Mouse (Mus musculus) hindbrain, embryonic 10.5 days (tissue): ENCODE measurements around the gene Nasp. TPM values are rescaled to one million over a fixed set of nuclear protein-coding genes. Genes with fewer than 3 reads are reported as not detected.

ENCODE experiments used
- DNase-seq: peaks from one replicate; pipeline ENCODE4 v3.0.0-alpha.2; 2017; ENCODE audit warnings: low spot score
- H3K27ac ChIP-seq: fragments of 300-500 bp; sonication (generic); 2 replicates; pipeline ENCODE4 v1.5.1; 2016; ENCODE audit warnings: mild to moderate bottlenecking, moderate library complexity
- H3K27me3 ChIP-seq: fragments of 300-500 bp; sonication (generic); 2 replicates; pipeline ENCODE4 v1.6.1; 2016; ENCODE audit warnings: mild to moderate bottlenecking; ENCODE audit not compliant: poor library complexity, insufficient read depth, severe bottlenecking
- H3K36me3 ChIP-seq: fragments of 300-500 bp; sonication (generic); 2 replicates; pipeline ENCODE4 v1.6.1; 2016; ENCODE audit warnings: mild to moderate bottlenecking, moderate library complexity
- H3K4me1 ChIP-seq: fragments of 300-500 bp; sonication (generic); replicated peaks from 2 replicates; pipeline ENCODE4 v1.6.1; 2016; ENCODE audit warnings: mild to moderate bottlenecking
- H3K4me3 ChIP-seq: fragments of 300-500 bp; sonication (generic); 2 replicates; pipeline ENCODE4 v1.5.1; 2016; ENCODE audit warnings: mild to moderate bottlenecking, moderate library complexity
- H3K9me3 ChIP-seq: fragments of 300-500 bp; sonication (generic); 2 replicates; pipeline ENCODE4 v1.6.1; 2016; ENCODE audit warnings: mild to moderate bottlenecking, moderate library complexity
- WGBS: fragments of 180-500 bp; shearing (Covaris S2); methylation state at CpG from one replicate; pipeline ENCODE4 v1.1.7; 2016; 5-methylcytosine and 5-hydroxymethylcytosine counted together
- polyA plus RNA-seq: library from polyadenylated mRNA; unstranded; fragments of >200 nt; fragmentation: Nextera tagmentation; extraction: Ambion mirVana; gene quantifications from 2 replicates; pipeline ENCODE4 v1.2.1, GENCODE M21; 2016

Gene Nasp
- polyA plus RNA-seq, 1 experiment from 2014 or later = 178 TPM

GRCm38 (mm10) chr4:116655100-116655499 is 27.4 kb upstream of the Nasp start:
- Histone ChIP-seq H3K4me1 (peaks cover 9% of the 10 kb centered on the region), H3K27me3 (no peaks in the 10 kb centered on the region), H3K36me3 (peaks cover 1% of the 10 kb centered on the region; the same call in 1 of the 2 replicates), H3K4me3 (no peak overlapping the region), H3K9me3 (no peaks in the 10 kb centered on the region), H3K27ac (no peak overlapping the region)
- no peak for DNase-seq
- WGBS = 61% methylated on average over 2 of the region's 2 CpGs

GRCm38 (mm10) chr4:116653228-116653627 is 25.5 kb upstream of the Nasp start:
- no peak overlapping the region for H3K27ac ChIP-seq
- WGBS = 89% methylated on average over 6 of the region's 6 CpGs
- H3K27me3 ChIP-seq = no peaks in the 10 kb centered on the region
- H3K36me3 ChIP-seq = peaks cover 20% of the 10 kb centered on the region
- H3K4me3 ChIP-seq = no peak overlapping the region
- H3K9me3 ChIP-seq = no peaks in the 10 kb centered on the region
- peaks cover 27% of the 10 kb centered on the region for H3K4me1 ChIP-seq
- DNase-seq = no peak

GRCm38 (mm10) chr4:116651797-116652135 is 24.0 kb upstream of the Nasp start:
- no peaks in the 10 kb centered on the region for H3K27me3 ChIP-seq
- peak overlapping the region; percentile 83 for H3K4me3 ChIP-seq
- H3K9me3 ChIP-seq = no peaks in the 10 kb centered on the region
- H3K27ac ChIP-seq = peak overlapping the region; percentile 94
- no peak for DNase-seq
- H3K36me3 ChIP-seq = peaks cover 34% of the 10 kb centered on the region
- WGBS = 14% methylated on average over 6 of the region's 6 CpGs
- peaks cover 42% of the 10 kb centered on the region for H3K4me1 ChIP-seq

GRCm38 (mm10) chr4:116650924-116651796 is 23.4 kb upstream of the Nasp start, which contains the start of gene Akr1a1:
Gene Akr1a1 (minus strand): TSS chr4:116651680.
- peaks cover 46% of the 10 kb centered on the region for H3K4me1 ChIP-seq
- H3K27ac ChIP-seq = peak within 1 kb of the TSS; percentile 94
- H3K36me3 ChIP-seq = peaks cover 40% of the 10 kb centered on the region
- peak; percentile 94 for DNase-seq
- H3K27me3 ChIP-seq = no peaks in the 10 kb centered on the region
- WGBS = under 1% methylated on average over 39 of the region's 39 CpGs
- H3K9me3 ChIP-seq = no peaks in the 10 kb centered on the region
- H3K4me3 ChIP-seq = peak within 1 kb of the TSS; percentile 83

GRCm38 (mm10) chr4:116650365-116650764 is 22.6 kb upstream of the Nasp start:
- H3K27ac ChIP-seq = peak overlapping the region; percentile 94
- WGBS = 48% methylated on average over 5 of the region's 5 CpGs
- H3K27me3 ChIP-seq = no peaks in the 10 kb centered on the region

GRCm38 (mm10) chr4:116649411-116649810 is 21.7 kb upstream of the Nasp start:
- no peaks in the 10 kb centered on the region for H3K27me3 ChIP-seq
- 97% methylated on average over 2 of the region's 2 CpGs for WGBS
- peaks cover 58% of the 10 kb centered on the region for H3K36me3 ChIP-seq
- H3K9me3 ChIP-seq = no peaks in the 10 kb centered on the region
- peaks cover 46% of the 10 kb centered on the region for H3K4me1 ChIP-seq
- no peak for DNase-seq
- no peak overlapping the region for H3K27ac ChIP-seq
- H3K4me3 ChIP-seq = peak overlapping the region; percentile 83

More at GRCm38 (mm10) chr4:116650365-116650764, 22.6 kb upstream of the Nasp start:
- H3K4me3 ChIP-seq = peak overlapping the region; percentile 83
- H3K4me1 ChIP-seq = peaks cover 46% of the 10 kb centered on the region
- DNase-seq = no peak
- H3K9me3 ChIP-seq = no peaks in the 10 kb centered on the region
- peaks cover 48% of the 10 kb centered on the region for H3K36me3 ChIP-seq

GRCm38 (mm10) chr4:116645624-116646023 is 17.9 kb upstream of the Nasp start:
- H3K27ac ChIP-seq = no peak overlapping the region
- no peaks in the 10 kb centered on the region for H3K27me3 ChIP-seq
- peaks cover 94% of the 10 kb centered on the region for H3K36me3 ChIP-seq
- DNase-seq = no peak
- no peaks in the 10 kb centered on the region for H3K9me3 ChIP-seq
- 93% methylated on average over 7 of the region's 7 CpGs for WGBS
- H3K4me1 ChIP-seq = peaks cover 41% of the 10 kb centered on the region
- no peak overlapping the region for H3K4me3 ChIP-seq

- no peak for DNase-seq
- Histone ChIP-seq H3K4me1 (peaks cover 29% of the 10 kb centered on the region), H3K27ac (no peak overlapping the region), H3K36me3 (peaks cover 98% of the 10 kb centered on the region), H3K4me3 (no peak overlapping the region), H3K9me3 (no peaks in the 10 kb centered on the region), H3K27me3 (no peaks in the 10 kb centered on the region)
- WGBS = 71% methylated on average over 6 of the region's 6 CpGs
Observed at GRCm38 (mm10) chr4:116644326-116644725, 16.6 kb upstream of the Nasp start.

- H3K4me3 ChIP-seq = no peak overlapping the region
- peaks cover 98% of the 10 kb centered on the region for H3K36me3 ChIP-seq
- H3K4me1 ChIP-seq = peaks cover 7% of the 10 kb centered on the region
- WGBS = 98% methylated on average over 1 of the region's 1 CpGs
- no peaks in the 10 kb centered on the region for H3K9me3 ChIP-seq
- H3K27ac ChIP-seq = no peak overlapping the region
- no peaks in the 10 kb centered on the region for H3K27me3 ChIP-seq
- no peak for DNase-seq
Observed at GRCm38 (mm10) chr4:116642071-116642470, 14.3 kb upstream of the Nasp start.

- H3K27ac ChIP-seq = no peak overlapping the region
- no peak overlapping the region for H3K4me3 ChIP-seq
- H3K36me3 ChIP-seq = peaks cover 99% of the 10 kb centered on the region
- no peaks in the 10 kb centered on the region for H3K27me3 ChIP-seq
- DNase-seq = no peak
- H3K9me3 ChIP-seq = no peaks in the 10 kb centered on the region
- WGBS = 97% methylated on average over 6 of the region's 6 CpGs
- no peaks in the 10 kb centered on the region for H3K4me1 ChIP-seq
Observed at GRCm38 (mm10) chr4:116638821-116639220, 11.1 kb upstream of the Nasp start.

GRCm38 (mm10) chr4:116635197-116635596 is 7.5 kb upstream of the Nasp start:
- WGBS = 95% methylated on average over 1 of the region's 1 CpGs
- no peak overlapping the region for H3K4me3 ChIP-seq
- H3K9me3 ChIP-seq = no peaks in the 10 kb centered on the region
- no peaks in the 10 kb centered on the region for H3K27me3 ChIP-seq
- peaks cover 86% of the 10 kb centered on the region for H3K36me3 ChIP-seq
- DNase-seq = no peak
- no peak overlapping the region for H3K27ac ChIP-seq
- H3K4me1 ChIP-seq = no peaks in the 10 kb centered on the region

- Histone ChIP-seq H3K27me3 (no peaks in the 10 kb centered on the region), H3K4me1 (peaks cover 21% of the 10 kb centered on the region)
- WGBS = under 1% methylated on average over 13 of the region's 13 CpGs
Observed at GRCm38 (mm10) chr4:116627359-116627716, 403 bp downstream of the Nasp start.

GRCm38 (mm10) chr4:116626658-116627358 is 933 bp downstream of the Nasp start:
- H3K27ac ChIP-seq = peak overlapping the region; percentile 97

More at GRCm38 (mm10) chr4:116627359-116627716, 403 bp downstream of the Nasp start:
- peak overlapping the region; percentile 94 for H3K4me3 ChIP-seq
- peak overlapping the region; percentile 97 for H3K27ac ChIP-seq
- H3K9me3 ChIP-seq = no peaks in the 10 kb centered on the region
- DNase-seq = peak; percentile 94
- peaks cover 39% of the 10 kb centered on the region for H3K36me3 ChIP-seq

More at GRCm38 (mm10) chr4:116626658-116627358, 933 bp downstream of the Nasp start:
- under 1% methylated on average over 53 of the region's 53 CpGs for WGBS
- Histone ChIP-seq H3K9me3 (no peaks in the 10 kb centered on the region), H3K4me1 (peaks cover 21% of the 10 kb centered on the region), H3K27me3 (no peaks in the 10 kb centered on the region), H3K36me3 (peaks cover 39% of the 10 kb centered on the region), H3K4me3 (peak overlapping the region; percentile 94)
- DNase-seq = peak; percentile 93
